Mouse (Mus musculus) stomach, embryonic 14.5 days (tissue): ENCODE data around the gene Slc25a27. TPM values are rescaled to one million over a fixed set of nuclear protein-coding genes. Genes with fewer than 3 reads are reported as not detected.

ENCODE experiments used
- ATAC-seq: fragments of 200-750 bp; cut with Nextera tagmentation; 2 replicates; pipeline ENCODE4 v1.8.0; 2017; ENCODE audit warnings: low read depth, moderate TSS enrichment; ENCODE audit not compliant: insufficient number of reproducible peaks, insufficient read depth, low FRiP score
- H3K27ac ChIP-seq: fragments of 300-500 bp; sonication (generic); 2 replicates; pipeline ENCODE4 v1.5.1; 2014; ENCODE audit warnings: mild to moderate bottlenecking, low read length, moderate library complexity, mixed read lengths
- H3K27me3 ChIP-seq: fragments of 300-500 bp; sonication (generic); 2 replicates; pipeline ENCODE4 v1.6.1; 2014; ENCODE audit warnings: low read length, control low read depth, mixed read lengths; ENCODE audit not compliant: control insufficient read depth, insufficient read depth
- H3K36me3 ChIP-seq: fragments of 300-500 bp; sonication (generic); 2 replicates; pipeline ENCODE4 v1.6.1; 2014; ENCODE audit warnings: mild to moderate bottlenecking, control low read depth, low read length, moderate library complexity, mixed read lengths; ENCODE audit not compliant: control insufficient read depth, insufficient read depth
- H3K4me1 ChIP-seq: fragments of 300-500 bp; sonication (generic); 2 replicates; pipeline ENCODE4 v1.6.1; 2014; ENCODE audit warnings: low read length, control low read depth, mixed read lengths; ENCODE audit not compliant: control insufficient read depth, insufficient read depth
- H3K4me2 ChIP-seq: fragments of 300-500 bp; sonication (generic); replicated peaks from 2 replicates; pipeline ENCODE4 v1.6.1; 2014; ENCODE audit warnings: low read depth, low read length, control low read depth
- H3K4me3 ChIP-seq: fragments of 300-500 bp; sonication (generic); 2 replicates; pipeline ENCODE4 v1.5.1; 2014; ENCODE audit warnings: low read depth, low read length, control low read depth
- H3K9ac ChIP-seq: fragments of 300-500 bp; sonication (generic); replicated peaks from 2 replicates; pipeline ENCODE4 v1.6.1; 2014; ENCODE audit warnings: low read depth, mild to moderate bottlenecking, control low read depth, low read length, moderate library complexity, mixed read lengths
- H3K9me3 ChIP-seq: fragments of 300-500 bp; sonication (generic); 2 replicates; pipeline ENCODE4 v1.6.1; 2016; ENCODE audit warnings: low read depth, low read length, control low read depth; ENCODE audit not compliant: control insufficient read depth
- WGBS: fragments of 180-500 bp; shearing (Covaris S2); extraction: QIAGEN DNeasy Blood & Tissue Kit; methylation state at CpG from one replicate; pipeline ENCODE4 v1.1.7; 2014; 5-methylcytosine and 5-hydroxymethylcytosine counted together
- polyA plus RNA-seq: library from polyadenylated mRNA; unstranded; fragments of >200 nt; fragmentation: Nextera tagmentation; extraction: Ambion mirVana; gene quantifications from 2 replicates; pipeline ENCODE4 v1.2.1, GENCODE M21; 2014

Slc25a27 gene
- polyA plus RNA-seq, 1 experiment from 2014 or later = 17.9 TPM

GRCm38 (mm10) chr17:43640825-43641224 lies 26.2 kb downstream of the Slc25a27 start:
- no peak for ATAC-seq
- Histone ChIP-seq H3K27me3 (no peaks in the 10 kb centered on the region), H3K4me2 (no peak overlapping the region), H3K36me3 (no peaks in the 10 kb centered on the region), H3K4me1 (no peaks in the 10 kb centered on the region), H3K9me3 (no peaks in the 10 kb centered on the region), H3K27ac (no peak overlapping the region), H3K4me3 (no peak overlapping the region), H3K9ac (no peak overlapping the region)
- 88% methylated on average over 1 of the region's 1 CpGs for WGBS

GRCm38 (mm10) chr17:43637146-43637545 lies 29.9 kb downstream of the Slc25a27 start:
- 88% methylated on average over 4 of the region's 4 CpGs for WGBS
- Histone ChIP-seq H3K9me3 (no peaks in the 10 kb centered on the region), H3K4me2 (no peak overlapping the region), H3K4me3 (no peak overlapping the region), H3K4me1 (no peaks in the 10 kb centered on the region), H3K9ac (no peak overlapping the region), H3K27me3 (no peaks in the 10 kb centered on the region), H3K27ac (no peak overlapping the region), H3K36me3 (no peaks in the 10 kb centered on the region)
- ATAC-seq = no peak

DNA sequence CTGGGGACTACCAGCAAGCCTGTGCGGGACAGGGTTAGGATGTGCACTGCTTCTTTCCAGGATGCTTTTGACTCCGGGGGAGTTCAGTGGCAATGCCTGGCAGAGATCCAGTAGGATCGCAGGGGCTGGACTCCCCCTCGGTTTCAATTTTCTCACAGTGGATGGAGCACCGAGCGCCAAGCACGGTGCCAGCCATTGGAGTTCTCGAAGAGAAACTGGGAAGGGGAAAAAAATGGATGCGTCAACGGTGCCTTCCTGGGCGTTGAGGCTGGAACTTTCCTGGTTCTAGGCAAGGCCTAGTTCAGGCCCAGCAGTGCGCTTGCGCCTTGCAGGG lies 36.6 kb downstream of the Slc25a27 start:
- Histone ChIP-seq H3K4me2 (peak overlapping the region; percentile 72), H3K4me3 (no peak overlapping the region), H3K27ac (no peak overlapping the region), H3K36me3 (no peaks in the 10 kb centered on the region), H3K27me3 (peaks cover 25% of the 10 kb centered on the region; the same call in 1 of the 2 replicates), H3K9me3 (no peaks in the 10 kb centered on the region), H3K9ac (no peak overlapping the region), H3K4me1 (peaks cover 8% of the 10 kb centered on the region; the same call in 1 of the 2 replicates)
- no peak for ATAC-seq
- 42% methylated on average over 13 of the region's 13 CpGs for WGBS

DNA sequence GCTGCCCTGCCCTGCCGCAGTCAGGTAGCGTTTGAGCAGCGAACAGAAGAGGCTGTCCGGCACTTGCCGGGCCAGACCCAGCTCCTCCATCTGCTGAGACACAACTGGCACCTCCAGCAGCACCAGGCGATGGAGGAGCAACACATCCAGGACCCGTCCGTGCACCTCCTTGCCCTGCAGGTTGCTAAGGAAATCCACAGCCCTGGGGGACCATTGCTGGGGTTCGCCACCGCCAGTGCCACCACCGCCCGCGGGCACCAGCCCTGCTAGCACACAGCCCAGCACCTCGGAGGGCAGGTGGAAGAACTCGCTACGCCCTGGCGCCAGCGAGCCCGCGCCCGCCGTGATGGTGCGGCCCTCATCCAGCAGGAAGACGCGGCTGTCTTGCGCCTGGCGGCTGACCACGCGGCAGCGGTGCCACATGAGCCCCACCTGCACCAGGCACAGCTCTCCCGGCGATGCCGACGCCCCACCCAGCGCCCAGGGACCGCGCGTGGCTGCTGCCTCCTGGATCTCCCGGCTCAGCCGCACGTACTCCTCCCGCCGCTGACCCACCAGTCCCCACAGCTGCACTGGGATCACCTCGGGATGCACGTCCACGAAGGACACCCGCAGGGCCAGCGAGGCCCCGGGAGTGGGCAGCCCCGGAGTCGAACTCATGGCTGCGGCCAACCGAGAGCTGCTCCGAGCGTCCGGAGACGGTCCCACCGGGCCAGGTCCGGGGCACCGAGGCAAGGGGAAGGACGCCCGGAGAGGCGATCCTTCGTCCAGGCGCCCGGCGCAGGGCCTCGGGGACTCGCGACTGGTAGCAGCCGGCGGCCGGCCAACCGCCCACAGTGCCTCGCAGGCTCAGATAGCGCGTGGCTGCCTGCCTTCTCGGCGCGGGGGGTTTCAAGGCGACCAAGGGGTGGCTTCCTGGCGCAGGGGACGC lies 37.3 kb downstream of the Slc25a27 start, which contains the start of gene Tdrd6:
Gene Tdrd6, minus strand, starts transcription at position 804 of the 931 bp plus-strand sequence.
- Histone ChIP-seq H3K27ac (no peak within 1 kb of the TSS), H3K4me3 (peak within 1 kb of the TSS; percentile 35), H3K4me2 (peak within 1 kb of the TSS; percentile 72), H3K9me3 (no peaks in the 10 kb centered on the region), H3K27me3 (peaks cover 25% of the 10 kb centered on the region; the same call in 1 of the 2 replicates), H3K9ac (0 out of 2 replicates have a peak within 1 kb of the TSS, but pooled peaks have one; percentile 2), H3K4me1 (peaks cover 8% of the 10 kb centered on the region; the same call in 1 of the 2 replicates), H3K36me3 (no peaks in the 10 kb centered on the region)
- ATAC-seq = 0 out of 2 replicates have a peak, but pooled peaks have one; percentile 10
- 3% methylated on average over 82 of the region's 83 CpGs for WGBS

- no peaks in the 10 kb centered on the region for H3K36me3 ChIP-seq
- H3K4me1 ChIP-seq = peaks cover 8% of the 10 kb centered on the region; the same call in 1 of the 2 replicates
- 20% methylated on average over 24 of the region's 24 CpGs for WGBS
- H3K27me3 ChIP-seq = peaks cover 25% of the 10 kb centered on the region; the same call in 1 of the 2 replicates
- H3K4me2 ChIP-seq = peak overlapping the region; percentile 72
- H3K9ac ChIP-seq = no peak overlapping the region
- peak overlapping the region; percentile 35 for H3K4me3 ChIP-seq
- H3K9me3 ChIP-seq = no peaks in the 10 kb centered on the region
- ATAC-seq = no peak
- H3K27ac ChIP-seq = no peak overlapping the region
Measured at GRCm38 (mm10) chr17:43629026-43629495, 38.0 kb downstream of the Slc25a27 start.

DNA sequence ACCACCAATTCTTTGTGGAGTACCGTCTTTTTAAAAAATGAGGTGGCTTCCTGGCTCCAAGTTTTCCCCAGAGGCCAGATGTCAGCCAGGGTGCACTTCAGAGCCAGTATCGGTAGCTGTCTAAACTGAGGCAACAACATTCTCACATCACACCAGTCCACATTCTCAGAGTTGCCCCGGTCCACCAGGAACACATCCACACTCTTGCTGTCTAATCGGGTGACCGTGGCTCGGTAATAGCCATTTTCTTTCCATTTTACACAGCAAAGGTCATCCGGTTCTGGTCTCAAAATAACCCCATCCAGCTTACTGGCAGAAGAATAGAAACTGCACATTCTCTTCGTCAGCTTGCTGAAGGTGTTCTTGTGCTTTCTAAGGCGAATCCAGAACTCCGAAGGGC lies 38.8 kb downstream of the Slc25a27 start:
- H3K4me2 ChIP-seq = no peak overlapping the region
- no peak for ATAC-seq
- H3K36me3 ChIP-seq = no peaks in the 10 kb centered on the region
- peaks cover 8% of the 10 kb centered on the region; the same call in 1 of the 2 replicates for H3K4me1 ChIP-seq
- no peak overlapping the region for H3K4me3 ChIP-seq
- H3K27ac ChIP-seq = no peak overlapping the region
- H3K9ac ChIP-seq = no peak overlapping the region
- no peaks in the 10 kb centered on the region for H3K9me3 ChIP-seq
- peaks cover 25% of the 10 kb centered on the region; the same call in 1 of the 2 replicates for H3K27me3 ChIP-seq
- 93% methylated on average over 10 of the region's 10 CpGs for WGBS

DNA sequence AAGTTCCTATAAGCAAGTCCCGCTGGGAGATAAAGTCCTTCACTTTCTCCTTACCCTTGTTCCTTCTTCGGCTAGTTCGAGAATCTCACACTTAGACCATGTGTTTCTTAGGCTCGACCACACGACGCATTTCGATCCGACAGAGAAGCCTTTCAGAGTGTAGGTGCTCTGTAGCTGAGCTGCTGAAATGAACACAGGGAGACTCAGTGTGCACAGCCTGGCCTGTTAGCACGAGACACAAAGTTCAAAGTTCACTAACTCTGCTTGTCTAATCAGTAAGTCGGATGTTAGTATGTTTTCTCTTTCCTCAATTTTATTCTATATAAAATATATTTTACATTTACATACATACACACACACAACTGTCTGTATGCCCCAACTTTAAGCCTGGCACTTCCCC lies 44.9 kb downstream of the Slc25a27 start:
- 86% methylated on average over 10 of the region's 10 CpGs for WGBS

GRCm38 (mm10) chr17:43619156-43619555 lies 47.9 kb downstream of the Slc25a27 start:
- Histone ChIP-seq H3K4me2 (no peak overlapping the region), H3K4me3 (no peak overlapping the region), H3K4me1 (no peaks in the 10 kb centered on the region), H3K9ac (no peak overlapping the region), H3K9me3 (no peaks in the 10 kb centered on the region), H3K27ac (no peak overlapping the region), H3K27me3 (no peaks in the 10 kb centered on the region), H3K36me3 (no peaks in the 10 kb centered on the region)
- 78% methylated on average over 9 of the region's 9 CpGs for WGBS
- ATAC-seq = no peak

More for the DNA sequence above, 44.9 kb downstream of the Slc25a27 start:
- Histone ChIP-seq H3K4me3 (no peak overlapping the region), H3K9ac (no peak overlapping the region), H3K4me2 (no peak overlapping the region), H3K9me3 (no peaks in the 10 kb centered on the region), H3K27ac (no peak overlapping the region), H3K36me3 (no peaks in the 10 kb centered on the region), H3K4me1 (no peaks in the 10 kb centered on the region), H3K27me3 (no peaks in the 10 kb centered on the region)
- ATAC-seq = no peak
